Mouse (Mus musculus) forebrain, embryonic 15.5 days (tissue): Measurements from ENCODE around the gene Chmp4b. TPM values are rescaled to one million over a fixed set of nuclear protein-coding genes. Genes with fewer than 3 reads are reported as not detected.

Source experiments
- ATAC-seq: fragments of 200-750 bp; cut with Nextera tagmentation; replicated peaks from 2 replicates; pipeline ENCODE4 v1.8.0; 2017; ENCODE audit warnings: mild to moderate bottlenecking, moderate TSS enrichment, moderate library complexity
- H3K27ac ChIP-seq: fragments of 300-500 bp; sonication (generic); replicated peaks from 2 replicates; pipeline ENCODE4 v1.5.1; 2015; ENCODE audit warnings: mild to moderate bottlenecking, inconsistent platforms
- H3K27me3 ChIP-seq: fragments of 300-500 bp; sonication (generic); 2 replicates; pipeline ENCODE4 v1.6.1; 2015; ENCODE audit warnings: inconsistent platforms
- H3K36me3 ChIP-seq: fragments of 300-500 bp; sonication (generic); 2 replicates; pipeline ENCODE4 v1.6.1; 2015; ENCODE audit warnings: mild to moderate bottlenecking, inconsistent platforms
- H3K4me1 ChIP-seq: fragments of 300-500 bp; sonication (generic); 2 replicates; pipeline ENCODE4 v1.6.1; 2015; ENCODE audit warnings: inconsistent platforms
- H3K4me2 ChIP-seq: fragments of 300-500 bp; sonication (generic); replicated peaks from 2 replicates; pipeline ENCODE4 v1.6.1; 2015; ENCODE audit warnings: mild to moderate bottlenecking, inconsistent platforms
- H3K4me3 ChIP-seq: fragments of 300-500 bp; sonication (generic); 2 replicates; pipeline ENCODE4 v1.5.1; 2015; ENCODE audit warnings: mild to moderate bottlenecking, inconsistent platforms
- H3K9ac ChIP-seq: fragments of 300-500 bp; sonication (generic); replicated peaks from 2 replicates; pipeline ENCODE4 v1.6.1; 2015; ENCODE audit warnings: mild to moderate bottlenecking, inconsistent platforms
- H3K9me3 ChIP-seq: fragments of 300-500 bp; sonication (generic); 2 replicates; pipeline ENCODE4 v1.6.1; 2016; ENCODE audit warnings: inconsistent platforms
- WGBS: fragments of 180-500 bp; shearing (Covaris S2); methylation state at CpG from one replicate; pipeline ENCODE4 v1.1.7; 2015; ENCODE audit warnings: mixed read lengths; 5-methylcytosine and 5-hydroxymethylcytosine counted together
- polyA plus RNA-seq: library from polyadenylated mRNA; unstranded; fragments of >200 nt; fragmentation: Nextera tagmentation; extraction: Ambion mirVana; gene quantifications from 2 replicates; pipeline ENCODE4 v1.2.1, GENCODE M21; 2015

Chmp4b gene
- polyA plus RNA-seq, 1 experiment from 2014 or later: 25.0 TPM

- Histone ChIP-seq H3K9ac (no peak overlapping the region), H3K4me2 (no peak overlapping the region), H3K36me3 (no peaks in the 10 kb centered on the region), H3K9me3 (no peaks in the 10 kb centered on the region), H3K4me3 (no peak overlapping the region), H3K27ac (no peak overlapping the region), H3K4me1 (peaks cover 34% of the 10 kb centered on the region), H3K27me3 (no peaks in the 10 kb centered on the region)
- ATAC-seq: no peak
- 77% methylated on average over 4 of the region's 4 CpGs for WGBS
These were observed 22.5 kb downstream of the Chmp4b start for GRCm38 (mm10) chr2:154674008-154674407.

- peaks cover 44% of the 10 kb centered on the region for H3K4me1 ChIP-seq
These were observed 25.4 kb downstream of the Chmp4b start for GRCm38 (mm10) chr2:154676653-154677609.

GRCm38 (mm10) chr2:154677651-154678139 is 26.2 kb downstream of the Chmp4b start:
- peak overlapping the region; percentile 23 for H3K9ac ChIP-seq
- H3K4me1 ChIP-seq: peaks cover 51% of the 10 kb centered on the region
- H3K9me3 ChIP-seq: no peaks in the 10 kb centered on the region
- peak overlapping the region; percentile 40 for H3K4me2 ChIP-seq
- peak; percentile 85 for ATAC-seq
- under 1% methylated on average over 10 of the region's 10 CpGs for WGBS
- peak overlapping the region; percentile 91 for H3K27ac ChIP-seq
- peak overlapping the region; percentile 21; the same call in 1 of the 2 replicates for H3K4me3 ChIP-seq
- no peaks in the 10 kb centered on the region for H3K36me3 ChIP-seq
- no peaks in the 10 kb centered on the region for H3K27me3 ChIP-seq

More at GRCm38 (mm10) chr2:154676653-154677609, 25.4 kb downstream of the Chmp4b start:
- H3K4me3 ChIP-seq: peak overlapping the region; percentile 21
- H3K9ac ChIP-seq: peak overlapping the region; percentile 23; the same call in 1 of the 2 replicates
- H3K9me3 ChIP-seq: no peaks in the 10 kb centered on the region
- WGBS: 48% methylated on average over 19 of the region's 19 CpGs
- no peaks in the 10 kb centered on the region for H3K27me3 ChIP-seq
- peak overlapping the region; percentile 91 for H3K27ac ChIP-seq
- ATAC-seq: peak; percentile 75
- no peaks in the 10 kb centered on the region for H3K36me3 ChIP-seq
- H3K4me2 ChIP-seq: peak overlapping the region; percentile 40

- H3K4me2 ChIP-seq: no peak overlapping the region
- no peaks in the 10 kb centered on the region for H3K36me3 ChIP-seq
- no peak overlapping the region for H3K9ac ChIP-seq
- no peak for ATAC-seq
- H3K27ac ChIP-seq: no peak overlapping the region
- H3K9me3 ChIP-seq: no peaks in the 10 kb centered on the region
- 85% methylated on average over 3 of the region's 3 CpGs for WGBS
- no peaks in the 10 kb centered on the region for H3K27me3 ChIP-seq
- no peak overlapping the region for H3K4me3 ChIP-seq
- peaks cover 57% of the 10 kb centered on the region for H3K4me1 ChIP-seq
These were observed 27.5 kb downstream of the Chmp4b start for GRCm38 (mm10) chr2:154678995-154679394.

- no peaks in the 10 kb centered on the region for H3K27me3 ChIP-seq
- H3K27ac ChIP-seq: no peak overlapping the region
- WGBS: 88% methylated on average over 2 of the region's 2 CpGs
- ATAC-seq: no peak
- H3K9ac ChIP-seq: no peak overlapping the region
- no peaks in the 10 kb centered on the region for H3K9me3 ChIP-seq
- H3K4me1 ChIP-seq: peaks cover 62% of the 10 kb centered on the region
- H3K4me3 ChIP-seq: no peak overlapping the region
- H3K36me3 ChIP-seq: no peaks in the 10 kb centered on the region
- H3K4me2 ChIP-seq: no peak overlapping the region
These were observed 28.8 kb downstream of the Chmp4b start for GRCm38 (mm10) chr2:154680337-154680736.

GRCm38 (mm10) chr2:154680941-154681340 is 29.4 kb downstream of the Chmp4b start:
- H3K4me3 ChIP-seq: no peak overlapping the region
- no peaks in the 10 kb centered on the region for H3K9me3 ChIP-seq
- H3K4me2 ChIP-seq: no peak overlapping the region
- H3K9ac ChIP-seq: no peak overlapping the region
- H3K4me1 ChIP-seq: peaks cover 64% of the 10 kb centered on the region
- no peaks in the 10 kb centered on the region for H3K27me3 ChIP-seq
- no peaks in the 10 kb centered on the region for H3K36me3 ChIP-seq
- no peak for ATAC-seq
- no peak overlapping the region for H3K27ac ChIP-seq
- WGBS: 82% methylated on average over 6 of the region's 6 CpGs

- Histone ChIP-seq H3K4me1 (peaks cover 50% of the 10 kb centered on the region), H3K9me3 (no peaks in the 10 kb centered on the region), H3K27ac (peak overlapping the region; percentile 66), H3K4me3 (no peak overlapping the region), H3K4me2 (no peak overlapping the region), H3K27me3 (no peaks in the 10 kb centered on the region), H3K36me3 (no peaks in the 10 kb centered on the region), H3K9ac (peak overlapping the region; percentile 10; the same call in 1 of the 2 replicates)
- WGBS: 14% methylated on average over 1 of the region's 1 CpGs
- ATAC-seq: no peak
These were observed 31.2 kb downstream of the Chmp4b start for GRCm38 (mm10) chr2:154682712-154683111.

- H3K9me3 ChIP-seq: no peaks in the 10 kb centered on the region
- no peak overlapping the region for H3K4me3 ChIP-seq
- WGBS: 87% methylated on average over 7 of the region's 7 CpGs
- no peaks in the 10 kb centered on the region for H3K36me3 ChIP-seq
- peaks cover 41% of the 10 kb centered on the region for H3K4me1 ChIP-seq
- no peak for ATAC-seq
- no peak overlapping the region for H3K27ac ChIP-seq
- no peak overlapping the region for H3K9ac ChIP-seq
- no peaks in the 10 kb centered on the region for H3K27me3 ChIP-seq
- H3K4me2 ChIP-seq: no peak overlapping the region
These were observed 33.5 kb downstream of the Chmp4b start for GRCm38 (mm10) chr2:154684901-154685470.

GRCm38 (mm10) chr2:154685772-154686171 is 34.3 kb downstream of the Chmp4b start:
- no peak for ATAC-seq
- no peaks in the 10 kb centered on the region for H3K9me3 ChIP-seq
- no peak overlapping the region for H3K27ac ChIP-seq
- no peak overlapping the region for H3K4me2 ChIP-seq
- H3K9ac ChIP-seq: no peak overlapping the region
- H3K27me3 ChIP-seq: no peaks in the 10 kb centered on the region
- no peak overlapping the region for H3K4me3 ChIP-seq
- WGBS: 86% methylated on average over 3 of the region's 3 CpGs
- H3K36me3 ChIP-seq: peaks cover 7% of the 10 kb centered on the region; the same call in 1 of the 2 replicates
- H3K4me1 ChIP-seq: peaks cover 35% of the 10 kb centered on the region

GRCm38 (mm10) chr2:154686819-154687218 is 35.3 kb downstream of the Chmp4b start:
- H3K9me3 ChIP-seq: no peaks in the 10 kb centered on the region
- no peak overlapping the region for H3K9ac ChIP-seq
- peaks cover 13% of the 10 kb centered on the region; the same call in 1 of the 2 replicates for H3K36me3 ChIP-seq
- 89% methylated on average over 3 of the region's 3 CpGs for WGBS
- H3K27me3 ChIP-seq: no peaks in the 10 kb centered on the region
- H3K4me2 ChIP-seq: no peak overlapping the region
- no peak overlapping the region for H3K27ac ChIP-seq
- H3K4me3 ChIP-seq: no peak overlapping the region
- H3K4me1 ChIP-seq: peaks cover 25% of the 10 kb centered on the region
- ATAC-seq: no peak

GRCm38 (mm10) chr2:154689391-154689790 is 37.9 kb downstream of the Chmp4b start:
- Histone ChIP-seq H3K27ac (no peak overlapping the region), H3K36me3 (peaks cover 29% of the 10 kb centered on the region; the same call in 1 of the 2 replicates), H3K27me3 (no peaks in the 10 kb centered on the region), H3K9me3 (no peaks in the 10 kb centered on the region), H3K4me2 (no peak overlapping the region), H3K9ac (no peak overlapping the region), H3K4me1 (peaks cover 8% of the 10 kb centered on the region; the same call in 1 of the 2 replicates), H3K4me3 (no peak overlapping the region)
- no peak for ATAC-seq
- WGBS: 88% methylated on average over 14 of the region's 14 CpGs

GRCm38 (mm10) chr2:154690959-154691358 is 39.5 kb downstream of the Chmp4b start:
- no peak overlapping the region for H3K4me3 ChIP-seq
- no peaks in the 10 kb centered on the region for H3K27me3 ChIP-seq
- 91% methylated on average over 5 of the region's 5 CpGs for WGBS
- no peak overlapping the region for H3K27ac ChIP-seq
- H3K9ac ChIP-seq: no peak overlapping the region
- no peak for ATAC-seq
- peaks cover 33% of the 10 kb centered on the region; the same call in 1 of the 2 replicates for H3K36me3 ChIP-seq
- H3K4me1 ChIP-seq: no peaks in the 10 kb centered on the region
- no peak overlapping the region for H3K4me2 ChIP-seq
- no peaks in the 10 kb centered on the region for H3K9me3 ChIP-seq
